ENCODE assay signal across 9 mouse cellular contexts in the genomic region with DNA sequence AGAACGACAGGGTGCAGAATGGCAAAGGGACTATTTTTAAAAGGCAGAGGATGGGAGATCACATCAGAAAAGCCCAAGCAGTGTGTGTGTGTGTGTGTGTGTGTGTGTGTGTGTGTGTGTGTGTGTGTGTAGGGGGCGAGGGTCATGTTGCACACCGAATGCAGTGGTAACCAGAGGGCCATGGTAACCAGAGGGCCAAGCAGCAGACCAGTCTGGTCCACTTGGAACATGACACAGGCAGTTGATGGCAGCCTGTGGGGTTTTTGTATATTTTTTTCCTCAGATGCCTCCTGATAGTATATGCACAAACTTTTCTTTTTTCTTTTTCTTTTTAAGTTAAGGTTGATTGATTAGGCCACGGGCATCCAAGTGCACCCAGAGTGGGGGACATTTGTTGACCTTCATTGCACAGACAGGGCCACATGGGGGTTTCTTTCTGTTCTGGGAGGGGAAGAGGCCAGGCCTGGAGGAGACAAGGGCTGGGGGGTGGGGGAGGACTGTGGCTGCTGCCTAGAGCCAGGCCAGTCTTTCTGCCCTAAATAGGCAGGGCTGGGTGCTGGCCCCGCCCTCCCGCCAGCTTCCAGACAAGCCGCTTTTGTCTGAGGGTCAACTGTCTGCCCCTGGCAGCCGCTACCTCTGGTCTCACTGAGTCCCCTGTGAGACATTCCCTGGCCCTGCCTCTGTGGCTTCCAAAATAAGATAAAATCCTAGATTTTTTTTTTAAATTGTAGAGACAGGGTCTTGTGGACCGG. TPM values are rescaled to one million over a fixed set of nuclear protein-coding genes. Genes with fewer than 3 reads are reported as not detected.
DNase-seq lines count a peak whose midpoint lies in the region; ATAC-seq and TF ChIP-seq lines count a peak whose summit lies in the region.
"Had no signal": no experiment of that assay in that cellular context is flagged by ENCODE, and none has a peak within 500 bp of the region (broad histone marks: within the 10 kb centered on the region; RNA-seq: fewer than 3 reads in every experiment).

No protein-coding gene starts in this region.

- TF ChIP-seq CTCF in testis, adult 2 months (IDR thresholded peaks at IDR 0.05; ENCODE audit: control insufficient read depth, insufficient read depth, insufficient replicate concordance, low read depth, low read length) = no peak
- no peak for TF ChIP-seq CTCF in midbrain, postnatal 0 days (IDR thresholded peaks at IDR 0.05)

- no peak for TF ChIP-seq POLR2A in testis, adult 2 months (IDR thresholded peaks at IDR 0.05; ENCODE audit: control insufficient read depth, low read depth, low read length)

- DNase-seq in testis, postnatal 10 days (ENCODE audit: low spot score) = no peak
- DNase-seq in midbrain, postnatal 0 days (ENCODE audit: low spot score) = peak; percentile 44
- no peak for DNase-seq in urinary bladder, postnatal 4 days (ENCODE audit: low spot score in 2 of 2)
- DNase-seq in thymus, postnatal 14 days = no peak
- DNase-seq: liver, embryonic 13.5 days had no signal

- no peaks in the 10 kb centered on the region for H3K27me3 ChIP-seq in testis, adult 2 months (ENCODE audit: control insufficient read depth, insufficient read depth, low read length)
- peaks cover 20% of the 10 kb centered on the region for H3K27me3 ChIP-seq in forebrain, embryonic 12.5 days
- peaks cover 28% of the 10 kb centered on the region for H3K27me3 ChIP-seq in hindbrain, embryonic 13.5 days
- H3K27me3 ChIP-seq in midbrain, postnatal 0 days (ENCODE audit: insufficient read depth, low read length) = no peaks in the 10 kb centered on the region

- H3K9ac ChIP-seq in forebrain, embryonic 12.5 days = peak overlapping the region; percentile 12; the same call in 1 of the 2 replicates
- 0 out of 2 replicates have a peak overlapping the region, but pooled peaks have one; percentile 7 for H3K9ac ChIP-seq in hindbrain, embryonic 13.5 days
- no peak overlapping the region for H3K9ac ChIP-seq in midbrain, postnatal 0 days (replicated peaks; ENCODE audit: low read length, poor library complexity, severe bottlenecking)
- H3K9ac ChIP-seq: liver, embryonic 13.5 days had no signal

- H3K4me3 ChIP-seq in testis, adult 2 months (ENCODE audit: control insufficient read depth, low read depth, low read length) = no peak overlapping the region
- H3K4me3 ChIP-seq in forebrain, embryonic 12.5 days (replicated peaks) = no peak overlapping the region
- no peak overlapping the region for H3K4me3 ChIP-seq in hindbrain, embryonic 13.5 days
- no peak overlapping the region for H3K4me3 ChIP-seq in midbrain, postnatal 0 days (ENCODE audit: low read depth, low read length)
- H3K4me3 ChIP-seq: liver, embryonic 13.5 days had no signal

- peak overlapping the region; percentile 62 for H3K27ac ChIP-seq in testis, adult 2 months (ENCODE audit: control insufficient read depth, insufficient read depth, low read depth, low read length)
- H3K27ac ChIP-seq in forebrain, embryonic 12.5 days = peak overlapping the region; percentile 75
- H3K27ac ChIP-seq in hindbrain, embryonic 13.5 days = peak overlapping the region; percentile 30
- no peak overlapping the region for H3K27ac ChIP-seq in midbrain, postnatal 0 days (ENCODE audit: low read depth, low read length)
- H3K27ac ChIP-seq: liver, embryonic 13.5 days had no signal

- H3K4me2 ChIP-seq in forebrain, embryonic 12.5 days = peak overlapping the region; percentile 24; the same call in 1 of the 2 replicates
- no peak overlapping the region for H3K4me2 ChIP-seq in hindbrain, embryonic 13.5 days
- H3K4me2 ChIP-seq in midbrain, postnatal 0 days (ENCODE audit: low read depth, low read length, poor library complexity, severe bottlenecking) = no peak overlapping the region
- H3K4me2 ChIP-seq: liver, embryonic 13.5 days had no signal

- peaks cover 18% of the 10 kb centered on the region for H3K4me1 ChIP-seq in testis, adult 2 months (ENCODE audit: control insufficient read depth, insufficient read depth, low read length)
- peaks cover 36% of the 10 kb centered on the region for H3K4me1 ChIP-seq in forebrain, embryonic 12.5 days
- peaks cover 30% of the 10 kb centered on the region for H3K4me1 ChIP-seq in hindbrain, embryonic 13.5 days (replicated peaks)
- peaks cover 4% of the 10 kb centered on the region; the same call in 1 of the 2 replicates for H3K4me1 ChIP-seq in midbrain, postnatal 0 days (ENCODE audit: insufficient read depth, low read length)

- peak; percentile 22; the same call in 1 of the 2 replicates for ATAC-seq in forebrain, embryonic 12.5 days (ENCODE audit: low FRiP score)
- no peak for ATAC-seq in hindbrain, embryonic 13.5 days (ENCODE audit: low FRiP score)
- ATAC-seq in midbrain, postnatal 0 days (ENCODE audit: low FRiP score) = no peak
- no peak for ATAC-seq in cerebellum, adult (ENCODE audit: insufficient number of reproducible peaks, low FRiP score, low TSS enrichment)

- no peaks in the 10 kb centered on the region for H3K36me3 ChIP-seq in testis, adult 2 months (ENCODE audit: control insufficient read depth, insufficient read depth, low read length)
- H3K36me3 ChIP-seq in forebrain, embryonic 12.5 days (replicated peaks) = peaks cover 11% of the 10 kb centered on the region; the same call in 1 of the 2 replicates
- peaks cover 44% of the 10 kb centered on the region for H3K36me3 ChIP-seq in hindbrain, embryonic 13.5 days
- H3K36me3 ChIP-seq in midbrain, postnatal 0 days (ENCODE audit: insufficient read depth, low read length) = peaks cover 6% of the 10 kb centered on the region; the same call in 1 of the 2 replicates

- H3K9me3 ChIP-seq in forebrain, embryonic 12.5 days = no peaks in the 10 kb centered on the region
- H3K9me3 ChIP-seq in hindbrain, embryonic 13.5 days = no peaks in the 10 kb centered on the region
- H3K9me3 ChIP-seq in midbrain, postnatal 0 days (ENCODE audit: low read length) = no peaks in the 10 kb centered on the region
- H3K9me3 ChIP-seq: liver, embryonic 13.5 days had no signal

- WGBS in forebrain, embryonic 12.5 days = 16% methylated on average over 8 of the region's 9 CpGs
- 9% methylated on average over 8 of the region's 9 CpGs for WGBS in hindbrain, embryonic 13.5 days
- 31% methylated on average over 9 of the region's 9 CpGs for WGBS in midbrain, postnatal 0 days

RNA-seq across cellular contexts. Expression of a gene that starts 4.9 kb away (rescaled TPM):
- polyA plus RNA-seq in testis, adult 2 months (2012; rRNA removed) = 30.7 and 31.2 TPM in 2 replicates
- 2.6 and 3.2 TPM in 2 replicates for polyA plus RNA-seq in forebrain, embryonic 12.5 days (2016; fragmentation: Nextera tagmentation; extraction: Ambion mirVana)
- 2.8 and 2.9 TPM in 2 replicates for polyA plus RNA-seq in hindbrain, embryonic 13.5 days (2015; fragmentation: Nextera tagmentation; extraction: Ambion mirVana)
- 86.0 and 107 TPM in 2 replicates for total RNA-seq in midbrain, postnatal 0 days (2014; rRNA removed)
- polyA plus RNA-seq in midbrain, postnatal 0 days (2015; fragmentation: Nextera tagmentation; extraction: Ambion mirVana) = 7.5 and 7.7 TPM in 2 replicates

RNA-seq across cellular contexts. Expression of a gene that starts 11.6 kb away (rescaled TPM):
- 9.5 and 10.3 TPM in 2 replicates for polyA plus RNA-seq in testis, adult 2 months (2012; rRNA removed)
- 14.7 and 16.4 TPM in 2 replicates for polyA plus RNA-seq in forebrain, embryonic 12.5 days (2016; fragmentation: Nextera tagmentation; extraction: Ambion mirVana)
- polyA plus RNA-seq in hindbrain, embryonic 13.5 days (2015; fragmentation: Nextera tagmentation; extraction: Ambion mirVana) = 6.1 and 8.2 TPM in 2 replicates
- total RNA-seq in midbrain, postnatal 0 days (2014; rRNA removed) = 1.9 and 5.2 TPM in 2 replicates
- 12.3 and 15.9 TPM in 2 replicates for polyA plus RNA-seq in midbrain, postnatal 0 days (2015; fragmentation: Nextera tagmentation; extraction: Ambion mirVana)

RNA-seq across cellular contexts. Expression of a gene that starts 26.3 kb away (rescaled TPM):
- polyA plus RNA-seq in testis, adult 2 months (2012; rRNA removed) = 0.20 and 0.26 TPM in 2 replicates
- 0.24 and 0.51 TPM in 2 replicates for polyA plus RNA-seq in forebrain, embryonic 12.5 days (2016; fragmentation: Nextera tagmentation; extraction: Ambion mirVana)
- 0.78 and 0.83 TPM in 2 replicates for polyA plus RNA-seq in hindbrain, embryonic 13.5 days (2015; fragmentation: Nextera tagmentation; extraction: Ambion mirVana)
- total RNA-seq in midbrain, postnatal 0 days (2014; rRNA removed) = 0.11 and 0.14 TPM in 2 replicates
- 0.11 TPM in 1 of 2 replicates, not detected in the other for polyA plus RNA-seq in midbrain, postnatal 0 days (2015; fragmentation: Nextera tagmentation; extraction: Ambion mirVana)

RNA-seq across cellular contexts. Expression of a gene that starts 37.3 kb away (rescaled TPM):
- 2.8 and 4.5 TPM in 2 replicates for polyA plus RNA-seq in testis, adult 2 months (2012; rRNA removed)
- 10.0 and 10.9 TPM in 2 replicates for polyA plus RNA-seq in forebrain, embryonic 12.5 days (2016; fragmentation: Nextera tagmentation; extraction: Ambion mirVana)
- polyA plus RNA-seq in hindbrain, embryonic 13.5 days (2015; fragmentation: Nextera tagmentation; extraction: Ambion mirVana) = 6.6 and 7.3 TPM in 2 replicates
- total RNA-seq in midbrain, postnatal 0 days (2014; rRNA removed) = 3.2 and 4.9 TPM in 2 replicates
- polyA plus RNA-seq in midbrain, postnatal 0 days (2015; fragmentation: Nextera tagmentation; extraction: Ambion mirVana) = 3.9 TPM in 2 replicates

RNA-seq across cellular contexts. Expression of a gene that starts 43.9 kb away (rescaled TPM):
- polyA plus RNA-seq in testis, adult 2 months (2012; rRNA removed) = 433 and 509 TPM in 2 replicates
- 227 and 234 TPM in 2 replicates for polyA plus RNA-seq in forebrain, embryonic 12.5 days (2016; fragmentation: Nextera tagmentation; extraction: Ambion mirVana)
- polyA plus RNA-seq in hindbrain, embryonic 13.5 days (2015; fragmentation: Nextera tagmentation; extraction: Ambion mirVana) = 307 and 317 TPM in 2 replicates
- 1,835 and 1,985 TPM in 2 replicates for total RNA-seq in midbrain, postnatal 0 days (2014; rRNA removed)
- polyA plus RNA-seq in midbrain, postnatal 0 days (2015; fragmentation: Nextera tagmentation; extraction: Ambion mirVana) = 467 and 471 TPM in 2 replicates
